Mouse (Mus musculus) forebrain, embryonic 12.5 days (tissue): ENCODE measurements around the gene Lcn4. TPM values are rescaled to one million over a fixed set of nuclear protein-coding genes. Genes with fewer than 3 reads are reported as not detected.
"Not testable (repeated sequence)": the region's sequence is repeated elsewhere in the genome, so short reads cannot be mapped to it uniquely, and the experiment has no call there.

Source experiments
- ATAC-seq: fragments of 200-750 bp; cut with Nextera tagmentation; 2 replicates; pipeline ENCODE4 v1.8.0; 2017; ENCODE audit warnings: moderate TSS enrichment; ENCODE audit not compliant: low FRiP score
- H3K27ac ChIP-seq: fragments of 300-500 bp; sonication (generic); 2 replicates; pipeline ENCODE4 v1.5.1; 2016; ENCODE audit warnings: mild to moderate bottlenecking
- H3K27me3 ChIP-seq: fragments of 300-500 bp; sonication (generic); 2 replicates; pipeline ENCODE4 v1.6.1; 2016; ENCODE audit warnings: mild to moderate bottlenecking
- H3K36me3 ChIP-seq: fragments of 300-500 bp; sonication (generic); replicated peaks from 2 replicates; pipeline ENCODE4 v1.6.1; 2016; ENCODE audit warnings: mild to moderate bottlenecking
- H3K4me1 ChIP-seq: fragments of 300-500 bp; sonication (generic); 2 replicates; pipeline ENCODE4 v1.6.1; 2016
- H3K4me2 ChIP-seq: fragments of 300-500 bp; sonication (generic); 2 replicates; pipeline ENCODE4 v1.6.1; 2016; ENCODE audit warnings: mild to moderate bottlenecking, moderate library complexity
- H3K4me3 ChIP-seq: fragments of 300-500 bp; sonication (generic); replicated peaks from 2 replicates; pipeline ENCODE4 v1.5.1; 2016; ENCODE audit warnings: mild to moderate bottlenecking
- H3K9ac ChIP-seq: fragments of 300-500 bp; sonication (generic); 2 replicates; pipeline ENCODE4 v1.6.1; 2016; ENCODE audit warnings: mild to moderate bottlenecking
- H3K9me3 ChIP-seq: fragments of 300-500 bp; sonication (generic); 2 replicates; pipeline ENCODE4 v1.6.1; 2016
- WGBS: fragments of 180-500 bp; shearing (Covaris S2); methylation state at CpG from one replicate; pipeline ENCODE4 v1.1.7; 2016; 5-methylcytosine and 5-hydroxymethylcytosine counted together
- polyA plus RNA-seq: library from polyadenylated mRNA; unstranded; fragments of >200 nt; fragmentation: Nextera tagmentation; extraction: Ambion mirVana; gene quantifications from 2 replicates; pipeline ENCODE4 v1.2.1, GENCODE M21; 2016

Gene Lcn4
- not detected in 2 replicates for polyA plus RNA-seq

GRCm38 (mm10) chr2:26671182-26671581 is at the start of gene Lcn4:
Lcn4 (minus strand) TSS chr2:26671282.
- no peak for ATAC-seq
- Histone ChIP-seq H3K27ac (no peak within 1 kb of the TSS), H3K4me2 (no peak within 1 kb of the TSS), H3K9me3 (no peaks in the 10 kb centered on the region), H3K4me1 (no peaks in the 10 kb centered on the region), H3K27me3 (no peaks in the 10 kb centered on the region), H3K36me3 (no peaks in the 10 kb centered on the region), H3K4me3 (no peak within 1 kb of the TSS), H3K9ac (no peak within 1 kb of the TSS)
- WGBS = 92% methylated on average over 3 of the region's 3 CpGs

GRCm38 (mm10) chr2:26686171-26686675 is 15.1 kb upstream of the Lcn4 start:
- no peak for ATAC-seq
- WGBS = 94% methylated on average over 1 of the region's 1 CpGs
- H3K4me1 ChIP-seq = no peaks in the 10 kb centered on the region

GRCm38 (mm10) chr2:26668746-26669145 is 2.3 kb downstream of the Lcn4 start:
- Histone ChIP-seq H3K9me3 (no peaks in the 10 kb centered on the region), H3K4me2 (no peak overlapping the region), H3K36me3 (no peaks in the 10 kb centered on the region), H3K4me1 (no peaks in the 10 kb centered on the region), H3K9ac (no peak overlapping the region), H3K4me3 (no peak overlapping the region), H3K27ac (no peak overlapping the region), H3K27me3 (no peaks in the 10 kb centered on the region)
- no peak for ATAC-seq

More at GRCm38 (mm10) chr2:26686171-26686675, 15.1 kb upstream of the Lcn4 start:
- Histone ChIP-seq H3K27me3 (0 out of 2 replicates have a peak, but pooled peaks cover 3% of the 10 kb centered on the region), H3K36me3 (no peaks in the 10 kb centered on the region), H3K27ac (no peak overlapping the region), H3K4me2 (no peak overlapping the region), H3K9ac (no peak overlapping the region), H3K4me3 (no peak overlapping the region), H3K9me3 (0 out of 2 replicates have a peak, but pooled peaks cover 4% of the 10 kb centered on the region)

GRCm38 (mm10) chr2:26663551-26663950 is 7.5 kb downstream of the Lcn4 start:
- H3K9me3 ChIP-seq, H3K9ac ChIP-seq, H3K27ac ChIP-seq, ATAC-seq, H3K4me2 ChIP-seq, H3K4me3 ChIP-seq, H3K4me1 ChIP-seq, H3K36me3 ChIP-seq: not testable (repeated sequence)
- 97% methylated on average over 1 of the region's 1 CpGs for WGBS
- 0 out of 2 replicates have a peak, but pooled peaks cover 11% of the 10 kb centered on the region for H3K27me3 ChIP-seq

GRCm38 (mm10) chr2:26663112-26663511 is 8.0 kb downstream of the Lcn4 start:
- H3K27me3 ChIP-seq = 0 out of 2 replicates have a peak, but pooled peaks cover 11% of the 10 kb centered on the region
- peaks cover 6% of the 10 kb centered on the region; the same call in 1 of the 2 replicates for H3K4me1 ChIP-seq
- no peak overlapping the region for H3K9ac ChIP-seq
- no peaks in the 10 kb centered on the region for H3K9me3 ChIP-seq
- 87% methylated on average over 10 of the region's 10 CpGs for WGBS
- no peak for ATAC-seq
- no peak overlapping the region for H3K4me3 ChIP-seq
- H3K36me3 ChIP-seq = no peaks in the 10 kb centered on the region
- no peak overlapping the region for H3K27ac ChIP-seq
- no peak overlapping the region for H3K4me2 ChIP-seq

- H3K27me3 ChIP-seq = 0 out of 2 replicates have a peak, but pooled peaks cover 11% of the 10 kb centered on the region
- H3K4me3 ChIP-seq = no peak overlapping the region
- peaks cover 6% of the 10 kb centered on the region; the same call in 1 of the 2 replicates for H3K4me1 ChIP-seq
- WGBS = 84% methylated on average over 13 of the region's 13 CpGs
- H3K4me2 ChIP-seq = no peak overlapping the region
- ATAC-seq = no peak
- H3K27ac ChIP-seq = no peak overlapping the region
- H3K9me3 ChIP-seq = no peaks in the 10 kb centered on the region
- no peak overlapping the region for H3K9ac ChIP-seq
- H3K36me3 ChIP-seq = no peaks in the 10 kb centered on the region
Measured at GRCm38 (mm10) chr2:26662509-26662882, 8.6 kb downstream of the Lcn4 start.

GRCm38 (mm10) chr2:26661768-26662508 is 9.1 kb downstream of the Lcn4 start:
- WGBS = 50% methylated on average over 29 of the region's 29 CpGs
- H3K4me1 ChIP-seq = peaks cover 6% of the 10 kb centered on the region; the same call in 1 of the 2 replicates
- H3K4me3 ChIP-seq = peak overlapping the region; percentile 33
- ATAC-seq = no peak
- 0 out of 2 replicates have a peak, but pooled peaks cover 11% of the 10 kb centered on the region for H3K27me3 ChIP-seq
- H3K4me2 ChIP-seq = peak overlapping the region; percentile 60
- no peak overlapping the region for H3K27ac ChIP-seq
- H3K9me3 ChIP-seq = no peaks in the 10 kb centered on the region
- H3K9ac ChIP-seq = peak overlapping the region; percentile 29; the same call in 1 of the 2 replicates
- no peaks in the 10 kb centered on the region for H3K36me3 ChIP-seq

GRCm38 (mm10) chr2:26661143-26661752 is 9.8 kb downstream of the Lcn4 start:
- no peak for ATAC-seq
- Histone ChIP-seq H3K9me3 (no peaks in the 10 kb centered on the region), H3K4me3 (peak overlapping the region; percentile 33), H3K4me1 (peaks cover 6% of the 10 kb centered on the region; the same call in 1 of the 2 replicates), H3K36me3 (no peaks in the 10 kb centered on the region), H3K27me3 (0 out of 2 replicates have a peak, but pooled peaks cover 11% of the 10 kb centered on the region), H3K27ac (no peak overlapping the region), H3K9ac (peak overlapping the region; percentile 29; the same call in 1 of the 2 replicates), H3K4me2 (peak overlapping the region; percentile 60)
- 5% methylated on average over 5 of the region's 20 CpGs for WGBS

- no peak overlapping the region for H3K9ac ChIP-seq
- H3K27me3 ChIP-seq = 0 out of 2 replicates have a peak, but pooled peaks cover 8% of the 10 kb centered on the region
- WGBS = 84% methylated on average over 2 of the region's 2 CpGs
- H3K9me3 ChIP-seq = no peaks in the 10 kb centered on the region
- H3K27ac ChIP-seq = no peak overlapping the region
- H3K4me1 ChIP-seq = peaks cover 6% of the 10 kb centered on the region; the same call in 1 of the 2 replicates
- no peak overlapping the region for H3K4me3 ChIP-seq
- ATAC-seq = no peak
- no peak overlapping the region for H3K4me2 ChIP-seq
- H3K36me3 ChIP-seq = no peaks in the 10 kb centered on the region
Measured at GRCm38 (mm10) chr2:26657426-26657825, 13.7 kb downstream of the Lcn4 start.

- 73% methylated on average over 1 of the region's 1 CpGs for WGBS
- H3K4me1 ChIP-seq = no peaks in the 10 kb centered on the region
- no peaks in the 10 kb centered on the region for H3K9me3 ChIP-seq
- no peak for ATAC-seq
- no peak overlapping the region for H3K4me3 ChIP-seq
- no peaks in the 10 kb centered on the region for H3K36me3 ChIP-seq
- no peak overlapping the region for H3K27ac ChIP-seq
- no peaks in the 10 kb centered on the region for H3K27me3 ChIP-seq
- H3K4me2 ChIP-seq = no peak overlapping the region
- H3K9ac ChIP-seq = no peak overlapping the region
Measured at GRCm38 (mm10) chr2:26654687-26655086, 16.4 kb downstream of the Lcn4 start.

GRCm38 (mm10) chr2:26646643-26647293 is 24.3 kb downstream of the Lcn4 start:
- WGBS = 32% methylated on average over 3 of the region's 3 CpGs
- no peak overlapping the region for H3K4me3 ChIP-seq

GRCm38 (mm10) chr2:26643942-26644341 is 27.1 kb downstream of the Lcn4 start:
- peaks cover 4% of the 10 kb centered on the region for H3K4me1 ChIP-seq
- no peak overlapping the region for H3K9ac ChIP-seq
- no peak overlapping the region for H3K4me2 ChIP-seq
- no peak overlapping the region for H3K27ac ChIP-seq
- H3K36me3 ChIP-seq = no peaks in the 10 kb centered on the region
- no peak overlapping the region for H3K4me3 ChIP-seq
- 66% methylated on average over 2 of the region's 2 CpGs for WGBS
- no peaks in the 10 kb centered on the region for H3K27me3 ChIP-seq
- no peak for ATAC-seq
- H3K9me3 ChIP-seq = no peaks in the 10 kb centered on the region

More at GRCm38 (mm10) chr2:26646643-26647293, 24.3 kb downstream of the Lcn4 start:
- Histone ChIP-seq H3K4me1 (no peaks in the 10 kb centered on the region), H3K4me2 (no peak overlapping the region), H3K27ac (no peak overlapping the region), H3K9ac (no peak overlapping the region), H3K36me3 (no peaks in the 10 kb centered on the region), H3K9me3 (no peaks in the 10 kb centered on the region), H3K27me3 (no peaks in the 10 kb centered on the region)
- ATAC-seq = peak; percentile 94
